Mouse (Mus musculus) hindbrain, embryonic 11.5 days (tissue): Measurements from ENCODE around the gene Pcgf1. TPM values are rescaled to one million over a fixed set of nuclear protein-coding genes. Genes with fewer than 3 reads are reported as not detected.

ENCODE experiments used
- microRNA counts: library from miRNA; unstranded; fragments of <30 nt; microRNA quantifications from one replicate; lab custom pipeline; 2015
- polyA plus RNA-seq: library from polyadenylated mRNA; unstranded; fragments of >200 nt; fragmentation: Nextera tagmentation; extraction: Ambion mirVana; gene quantifications from 2 replicates; pipeline ENCODE4 v1.2.1, GENCODE M21; 2014

Gene Pcgf1
- polyA plus RNA-seq, 1 experiment from 2014 or later, result 38.1 TPM

MicroRNAs within 50 kb of the gene (microRNA counts, 519-probe panel; counts per million panel counts)
- microRNA mmu-miR-3470a+mmu-miR-3470b (lab: Ali Mortazavi, UCI), result not detected

Other genes starting within 250 kb of the Pcgf1 start
- 1.7 and 2.0 TPM in 2 replicates for gene Sema4f, start 138.1 kb upstream of the Pcgf1 start, polyA plus RNA-seq
- 0.22 TPM in 1 of 2 replicates, not detected in the other for gene M1ap, start 131.0 kb upstream of the Pcgf1 start, polyA plus RNA-seq
- 4.5 and 6.6 TPM in 2 replicates for gene Dok1, start 44.4 kb upstream of the Pcgf1 start, polyA plus RNA-seq
- gene Loxl3, start 43.7 kb upstream of the Pcgf1 start, polyA plus RNA-seq, result 7.1 and 7.7 TPM in 2 replicates
- 112 TPM in 2 replicates for gene Aup1, start 23.3 kb upstream of the Pcgf1 start, polyA plus RNA-seq
- gene Htra2, start 22.6 kb upstream of the Pcgf1 start, polyA plus RNA-seq, result 31.7 and 33.9 TPM in 2 replicates
- 0.81 and 0.93 TPM in 2 replicates for gene Dqx1, start 20.0 kb upstream of the Pcgf1 start, polyA plus RNA-seq
- 5.2 and 9.4 TPM in 2 replicates for gene Tlx2, start 7.6 kb upstream of the Pcgf1 start, polyA plus RNA-seq
- gene Lbx2, start 8.5 kb downstream of the Pcgf1 start, polyA plus RNA-seq, result 0.38 TPM in 1 of 2 replicates, not detected in the other
- gene Ccdc142, start 23.7 kb downstream of the Pcgf1 start, polyA plus RNA-seq, result 0.91 and 1.0 TPM in 2 replicates
- 1.9 TPM in 2 replicates for gene Gm42688, start 23.7 kb downstream of the Pcgf1 start, polyA plus RNA-seq
- 127 TPM in 2 replicates for gene Mrpl53, start 31.2 kb downstream of the Pcgf1 start, polyA plus RNA-seq
- 17.1 and 20.2 TPM in 2 replicates for gene Mogs, start 37.6 kb downstream of the Pcgf1 start, polyA plus RNA-seq
- gene Wbp1, start 43.7 kb downstream of the Pcgf1 start, polyA plus RNA-seq, result 160 and 179 TPM in 2 replicates
- gene Ino80b, start 47.6 kb downstream of the Pcgf1 start, polyA plus RNA-seq, result 18.5 and 21.3 TPM in 2 replicates
- 17.7 and 18.3 TPM in 2 replicates for gene Rtkn, start 57.6 kb downstream of the Pcgf1 start, polyA plus RNA-seq
- gene Wdr54, start 78.5 kb downstream of the Pcgf1 start, polyA plus RNA-seq, result 12.3 and 13.8 TPM in 2 replicates
- gene 1700003E16Rik, start 78.5 kb downstream of the Pcgf1 start, polyA plus RNA-seq, result 3.7 TPM in 2 replicates
- gene Dctn1, start 88.1 kb downstream of the Pcgf1 start, polyA plus RNA-seq, result 75.1 and 81.6 TPM in 2 replicates
- 2.5 and 3.1 TPM in 2 replicates for gene Slc4a5, start 142.0 kb downstream of the Pcgf1 start, polyA plus RNA-seq
- gene Mthfd2, start 248.0 kb downstream of the Pcgf1 start, polyA plus RNA-seq, result 41.8 and 46.9 TPM in 2 replicates
- gene Mob1a, start 248.1 kb downstream of the Pcgf1 start, polyA plus RNA-seq, result 60.9 and 65.6 TPM in 2 replicates